8 mouse cellular contexts compared by ENCODE assay signal in genomic region chr6:112373886-112374585, GRCm38 (mm10). TPM values are rescaled to one million over a fixed set of nuclear protein-coding genes. Genes with fewer than 3 reads are reported as not detected.
DNase-seq lines count a peak whose midpoint lies in the region; ATAC-seq and TF ChIP-seq lines count a peak whose summit lies in the region.

No protein-coding gene starts in this region.

- H3K27ac ChIP-seq in cerebellum, adult 2 months (ENCODE audit: insufficient read depth, low read length) = no peak overlapping the region
- H3K27ac ChIP-seq in midbrain, embryonic 12.5 days (replicated peaks) = no peak overlapping the region

- H3K36me3 ChIP-seq in midbrain, embryonic 12.5 days = no peaks in the 10 kb centered on the region

- TF ChIP-seq POLR2A in cerebellum, adult 2 months (IDR thresholded peaks at IDR 0.05; ENCODE audit: borderline replicate concordance, insufficient read depth, low read length) = no peak

- H3K4me3 ChIP-seq in cerebellum, adult 2 months (replicated peaks; ENCODE audit: insufficient read depth, low read depth, low read length) = no peak overlapping the region
- no peak overlapping the region for H3K4me3 ChIP-seq in midbrain, embryonic 12.5 days

- H3K27me3 ChIP-seq in cerebellum, adult 2 months (ENCODE audit: control insufficient read depth, insufficient read depth, low read length) = no peaks in the 10 kb centered on the region
- no peaks in the 10 kb centered on the region for H3K27me3 ChIP-seq in midbrain, embryonic 12.5 days

- peak; percentile 69 for TF ChIP-seq CTCF in cerebellum, adult 2 months (IDR thresholded peaks at IDR 0.05; ENCODE audit: borderline replicate concordance, insufficient read depth, low read depth, low read length)

- no peaks in the 10 kb centered on the region for H3K4me1 ChIP-seq in cerebellum, adult 2 months (ENCODE audit: control insufficient read depth, insufficient read depth, low read length)
- H3K4me1 ChIP-seq in midbrain, embryonic 12.5 days = no peaks in the 10 kb centered on the region

- 40% methylated on average over 8 of the region's 8 CpGs for WGBS in cerebellum, adult 2 months
- 40% methylated on average over 8 of the region's 8 CpGs for WGBS in large intestine, adult 2 months
- 46% methylated on average over 8 of the region's 8 CpGs for WGBS in midbrain, embryonic 12.5 days

- no peak overlapping the region for H3K4me2 ChIP-seq in midbrain, embryonic 12.5 days (replicated peaks)

- H3K9ac ChIP-seq in midbrain, embryonic 12.5 days (replicated peaks) = no peak overlapping the region

- ATAC-seq in cerebellum, adult (ENCODE audit: insufficient number of reproducible peaks, low FRiP score, low TSS enrichment) = peak; percentile 34
- peak; percentile 72 for ATAC-seq in midbrain, embryonic 12.5 days (ENCODE audit: low FRiP score, low read depth)
- no peak for ATAC-seq in erythroblast, adult 5-6 weeks (replicated peaks; ENCODE audit: low FRiP score, poor library complexity, severe bottlenecking)

- no peak for DNase-seq in cerebellum, adult 9-11 months
- peak; percentile 36 for DNase-seq in A20 (ENCODE audit: low read depth, low spot score)
- DNase-seq in cerebellum, adult 2 months = peak; percentile 11 to 17
- peak; percentile 38 to 72 for DNase-seq in heart, postnatal 10 days
- peak; percentile 6 for DNase-seq in large intestine, adult 2 months (ENCODE audit: low read depth, low spot score)

- no peaks in the 10 kb centered on the region for H3K9me3 ChIP-seq in midbrain, embryonic 12.5 days

- intact Hi-C loops in heart, postnatal 10 days (cut with DNase I) = loop anchor here (10.0 kb wide), 1 partner anchor 411 kb away; no protein-coding TSS in a partner anchor

RNA-seq across cellular contexts. Expression of gene Ssu2, which starts 13.8 kb away (rescaled TPM):
- polyA plus RNA-seq in cerebellum, adult 2 months (2012; rRNA removed) = 0.18 and 0.29 TPM in 2 replicates
- total RNA-seq in heart, postnatal 10 days (2021) = 1 to 10 TPM; 5.1 to 6.5 TPM
- 5.2 and 5.3 TPM in 2 replicates for polyA plus RNA-seq in large intestine, adult 2 months (2012; rRNA removed)
- polyA plus RNA-seq in midbrain, embryonic 12.5 days (2016; fragmentation: Nextera tagmentation; extraction: Ambion mirVana) = 0.18 TPM in 1 of 2 replicates, not detected in the other
- total RNA-seq in erythroblast, adult 5-6 weeks (2015; ENCODE audit: low replicate concordance) = not detected in 2 replicates
- not detected in 2 replicates for total RNA-seq in erythroblast, adult 5-6 weeks (2017; ENCODE audit: low replicate concordance)
